Mouse (Mus musculus) CD8-positive naive resting alpha-beta T cell, adult 57 days (primary cell): ENCODE data around the gene Ifi44. TPM values are rescaled to one million over a fixed set of nuclear protein-coding genes. Genes with fewer than 3 reads are reported as not detected.

ENCODE experiments used
- total RNA-seq: library from RNA; stranded (reverse); gene quantifications from one replicate; pipeline ENCODE4 v1.2.4, GENCODE M21; 2023

Ifi44 gene
- total RNA-seq, result 5.9 TPM

GRCm38 (mm10) chr3:151749737-151750136 is at the start of gene Ifi44:
Ifi44 (minus strand) TSS chr3:151749960.

Other genes with a start within 250 kb of the Ifi44 start
- gene Ifi44l, start 12.9 kb upstream of the Ifi44 start, total RNA-seq, result not detected
- gene Ptgfr, start 87.7 kb upstream of the Ifi44 start, total RNA-seq, result not detected